Comparison of ENCODE assay signal across 11 mouse cellular contexts in genomic region chrX:48153949-48154348, GRCm38 (mm10). TPM values are rescaled to one million over a fixed set of nuclear protein-coding genes. Genes with fewer than 3 reads are reported as not detected.
"Had no signal": no experiment of that assay in that cellular context is flagged by ENCODE, and none has a peak within 500 bp of the region (broad histone marks: within the 10 kb centered on the region; RNA-seq: fewer than 3 reads in every experiment).

No protein-coding gene starts in this region.

- H3K9ac ChIP-seq: midbrain, embryonic 12.5 days; neural tube, embryonic 13.5 days had no signal

- H3K27me3 ChIP-seq: midbrain, embryonic 12.5 days; neural tube, embryonic 13.5 days had no signal

- H3K4me1 ChIP-seq: limb, embryonic 10.5 days; midbrain, embryonic 12.5 days; neural tube, embryonic 13.5 days had no signal

- ATAC-seq: midbrain, embryonic 16.5 days had no signal

- H3K27ac ChIP-seq: left cerebral cortex, adult 2 months; limb, embryonic 10.5 days; macrophage; midbrain, embryonic 12.5 days; neural tube, embryonic 13.5 days had no signal

- H3K4me2 ChIP-seq: midbrain, embryonic 12.5 days; neural tube, embryonic 13.5 days had no signal

- DNase-seq: kidney, postnatal 25 days; lung, adult 2 months; retina, postnatal 1 day; right cerebral cortex, postnatal 14 days; thymus, postnatal 36 days had no signal

- H3K9me3 ChIP-seq: limb, embryonic 10.5 days; midbrain, embryonic 12.5 days; neural tube, embryonic 13.5 days had no signal

- H3K36me3 ChIP-seq: limb, embryonic 10.5 days; midbrain, embryonic 12.5 days; neural tube, embryonic 13.5 days had no signal

- H3K4me3 ChIP-seq: left cerebral cortex, adult 2 months; limb, embryonic 10.5 days; midbrain, embryonic 12.5 days; neural tube, embryonic 13.5 days had no signal

RNA-seq across cellular contexts. Expression of gene Xpnpep2, which starts 45.4 kb away (rescaled TPM):
- polyA plus RNA-seq: macrophage had no signal
